Mouse (Mus musculus) kidney, postnatal 4 days (tissue): Measurements from ENCODE around the gene Itpripl1.
"Not testable (repeated sequence)": the region's sequence is repeated elsewhere in the genome, so short reads cannot be mapped to it uniquely, and the experiment has no call there.

Experiments used
- DNase-seq, 2 experiments: peaks; one replicate each; pipeline ENCODE4 v3.0.0; 2021; ENCODE audit warnings: mixed read lengths in 2 of 2

Itpripl1 gene

GRCm38 (mm10) chr2:127090151-127090550, 53.1 kb downstream of the Itpripl1 start:
- not testable (repeated sequence) for DNase-seq
